Mouse (Mus musculus): ENCODE data around the gene Lcor.

DNA sequence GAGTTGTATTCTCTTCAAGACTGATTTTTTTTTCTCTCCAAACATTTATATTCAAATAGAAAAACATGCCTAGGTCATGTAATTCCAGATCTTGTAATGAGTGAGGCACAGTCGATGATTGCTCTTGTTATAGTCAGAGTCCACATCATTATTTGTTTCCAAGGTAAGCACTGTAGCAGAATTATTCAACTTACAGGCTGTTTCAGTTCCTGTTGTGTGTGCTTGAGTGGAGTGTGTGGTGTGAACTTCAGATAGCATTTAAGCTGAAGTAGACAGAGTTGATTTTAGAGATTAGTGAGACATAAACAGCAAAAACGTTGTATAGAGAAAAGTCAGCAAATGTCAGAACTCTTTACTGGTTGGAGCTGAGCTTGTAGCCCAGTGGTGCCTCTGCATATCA lies 86.4 kb downstream of the Lcor start:
- TF ChIP-seq CTCF (IDR thresholded peaks at IDR 0.05; ENCODE audit: low read depth), result no peak
- TF ChIP-seq EP300 (IDR thresholded peaks at IDR 0.05; ENCODE audit: low read depth), result no peak

All from liver, postnatal 0 days (tissue).